Mouse (Mus musculus) midbrain, embryonic 14.5 days (tissue): Measurements from ENCODE around the gene Qrsl1. TPM values are rescaled to one million over a fixed set of nuclear protein-coding genes. Genes with fewer than 3 reads are reported as not detected.
A peak's percentile ranks its signal among the peaks of the same experiment; 100 is the strongest.

Experiments
- ATAC-seq: fragments of 200-750 bp; cut with Nextera tagmentation; 2 replicates; pipeline ENCODE4 v1.8.0; 2017; ENCODE audit warnings: moderate number of reproducible peaks, moderate library complexity; ENCODE audit not compliant: low FRiP score, low TSS enrichment
- DNase-seq: peaks from one replicate; pipeline ENCODE4 v3.0.0-alpha.2; 2015
- H3K27ac ChIP-seq: fragments of 300-500 bp; sonication (generic); replicated peaks from 2 replicates; pipeline ENCODE4 v1.5.1; 2014; ENCODE audit warnings: mild to moderate bottlenecking, low read depth, low read length, moderate library complexity
- H3K27me3 ChIP-seq: fragments of 300-500 bp; sonication (generic); 2 replicates; pipeline ENCODE4 v1.6.1; 2014; ENCODE audit warnings: low read length, control low read depth, mixed read lengths; ENCODE audit not compliant: control insufficient read depth, insufficient read depth
- H3K36me3 ChIP-seq: fragments of 300-500 bp; sonication (generic); 2 replicates; pipeline ENCODE4 v1.6.1; 2014; ENCODE audit warnings: low read length, control low read depth; ENCODE audit not compliant: control insufficient read depth, insufficient read depth
- H3K4me1 ChIP-seq: fragments of 300-500 bp; sonication (generic); 2 replicates; pipeline ENCODE4 v1.6.1; 2014; ENCODE audit warnings: mild to moderate bottlenecking, antibody characterized with exemption, low read length, control low read depth; ENCODE audit not compliant: control insufficient read depth, insufficient read depth
- H3K4me2 ChIP-seq: fragments of 300-500 bp; sonication (generic); 2 replicates; pipeline ENCODE4 v1.6.1; 2014; ENCODE audit warnings: mild to moderate bottlenecking, low read length, moderate library complexity
- H3K4me3 ChIP-seq: fragments of 300-500 bp; sonication (generic); replicated peaks from 2 replicates; pipeline ENCODE4 v1.5.1; 2014; ENCODE audit warnings: low read depth, low read length
- H3K9ac ChIP-seq: fragments of 300-500 bp; sonication (generic); replicated peaks from 2 replicates; pipeline ENCODE4 v1.6.1; 2014; ENCODE audit warnings: mild to moderate bottlenecking, low read length, moderate library complexity
- H3K9me3 ChIP-seq: fragments of 300-500 bp; sonication (generic); 2 replicates; pipeline ENCODE4 v1.6.1; 2016; ENCODE audit warnings: low read length, control low read depth, mixed read lengths; ENCODE audit not compliant: control insufficient read depth
- WGBS: fragments of 180-500 bp; shearing (Covaris S2); extraction: QIAGEN DNeasy Blood & Tissue Kit; methylation state at CpG from one replicate; pipeline ENCODE4 v1.1.7; 2014; 5-methylcytosine and 5-hydroxymethylcytosine counted together
- polyA plus RNA-seq: library from polyadenylated mRNA; unstranded; fragments of >200 nt; fragmentation: Nextera tagmentation; extraction: Ambion mirVana; gene quantifications from 2 replicates; pipeline ENCODE4 v1.2.1, GENCODE M21; 2014

The Qrsl1 gene
- polyA plus RNA-seq, 1 experiment from 2014 or later = 24.2 TPM

DNA sequence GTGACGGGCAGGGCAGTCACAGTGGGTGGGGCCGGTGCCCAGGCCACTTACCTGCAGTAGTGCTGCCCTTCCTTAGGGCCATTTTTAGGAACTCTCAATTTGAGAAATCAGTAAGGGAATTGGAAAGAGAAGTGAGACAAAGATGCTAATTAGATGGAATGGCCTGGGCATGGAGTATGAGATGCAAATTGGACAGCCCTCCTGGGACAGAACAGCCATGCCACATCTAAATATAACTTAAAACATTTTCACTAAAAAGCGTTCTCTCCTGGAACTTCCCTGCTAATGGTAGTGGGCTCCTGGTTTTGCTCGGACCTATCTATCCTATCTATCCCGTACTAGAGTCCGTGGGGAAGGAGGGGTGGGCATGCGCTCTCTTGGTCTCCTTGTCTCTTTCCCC, 3.3 kb downstream of the Qrsl1 start:
- H3K27me3 ChIP-seq = no peaks in the 10 kb centered on the region
- peaks cover 23% of the 10 kb centered on the region for H3K36me3 ChIP-seq
- H3K4me1 ChIP-seq = peaks cover 13% of the 10 kb centered on the region; the same call in 1 of the 2 replicates
- H3K4me3 ChIP-seq = no peak overlapping the region
- WGBS = 93% methylated on average over 7 of the region's 7 CpGs
- H3K9ac ChIP-seq = no peak overlapping the region
- no peak overlapping the region for H3K27ac ChIP-seq
- DNase-seq = no peak
- H3K9me3 ChIP-seq = no peaks in the 10 kb centered on the region
- H3K4me2 ChIP-seq = no peak overlapping the region
- ATAC-seq = no peak

DNA sequence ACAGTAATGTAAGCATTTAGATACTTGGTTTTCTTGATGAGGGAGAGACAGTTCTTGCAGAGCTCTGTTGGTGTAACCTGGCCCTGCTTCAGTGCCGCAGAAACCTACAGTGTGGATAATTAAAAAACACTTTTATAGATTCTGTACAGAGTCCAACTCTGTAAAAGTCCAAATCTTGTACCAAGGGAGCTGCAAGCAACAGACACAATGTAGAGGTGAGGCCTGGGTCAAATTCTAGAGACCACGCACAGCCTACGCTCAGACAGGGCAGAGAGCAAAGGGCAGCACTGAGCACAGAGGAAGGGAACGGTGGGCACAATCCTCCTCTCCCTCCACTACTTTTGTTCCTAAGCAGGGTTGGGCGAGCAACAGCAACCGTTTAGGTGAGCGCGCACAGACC, 5.5 kb downstream of the Qrsl1 start:
- Histone ChIP-seq H3K4me3 (no peak overlapping the region), H3K4me2 (no peak overlapping the region), H3K27me3 (no peaks in the 10 kb centered on the region), H3K27ac (no peak overlapping the region), H3K9ac (no peak overlapping the region), H3K36me3 (peaks cover 36% of the 10 kb centered on the region), H3K4me1 (0 out of 2 replicates have a peak, but pooled peaks cover 3% of the 10 kb centered on the region), H3K9me3 (no peaks in the 10 kb centered on the region)
- WGBS = 96% methylated on average over 8 of the region's 8 CpGs
- ATAC-seq (no peak), DNase-seq (no peak)

DNA sequence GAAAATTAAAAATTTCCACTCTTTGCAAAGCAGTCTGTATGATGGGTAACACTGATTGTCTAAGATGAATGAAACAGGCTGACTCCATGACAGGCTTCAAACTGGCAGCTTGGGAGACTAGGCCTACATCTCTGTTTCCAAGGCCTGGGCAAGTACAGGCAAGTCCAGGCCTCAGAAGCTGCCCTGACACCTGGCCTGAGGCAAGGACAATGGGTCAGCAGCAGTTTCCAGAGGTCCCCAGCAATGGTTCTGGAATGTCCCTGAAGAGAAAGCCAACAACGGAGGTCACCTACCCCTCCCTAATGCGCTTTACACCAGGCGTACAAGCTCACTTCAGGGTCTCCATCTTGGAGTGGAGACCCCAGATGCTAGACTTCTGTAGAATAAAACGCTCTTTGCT, 8.6 kb downstream of the Qrsl1 start:
- H3K4me1 ChIP-seq = no peaks in the 10 kb centered on the region

DNA sequence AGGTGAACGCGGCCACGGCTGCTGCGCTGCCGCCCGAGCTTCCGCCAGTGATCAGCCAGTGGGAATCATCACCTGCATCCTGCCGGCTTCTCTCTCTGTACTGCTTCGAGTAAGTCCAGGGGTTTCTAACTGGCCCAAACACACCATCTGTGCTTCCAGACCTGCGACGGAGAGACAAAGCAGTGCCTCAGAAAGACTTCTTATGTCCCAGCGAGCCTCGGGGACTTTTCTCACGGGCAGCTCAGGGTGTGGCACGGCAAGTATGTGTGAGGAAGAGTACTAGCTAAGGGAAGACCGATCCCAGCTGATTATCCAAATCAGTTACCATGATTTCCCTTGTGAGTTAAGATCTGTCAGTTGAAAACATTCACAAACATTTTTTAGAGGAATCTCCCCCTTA, 12.6 kb downstream of the Qrsl1 start:
- H3K36me3 ChIP-seq = peaks cover 29% of the 10 kb centered on the region
- no peak overlapping the region for H3K4me3 ChIP-seq
- H3K9ac ChIP-seq = no peak overlapping the region
- H3K27ac ChIP-seq = no peak overlapping the region; the same call in 1 of the 2 replicates
- H3K9me3 ChIP-seq = no peaks in the 10 kb centered on the region
- no peak overlapping the region for H3K4me2 ChIP-seq
- ATAC-seq (no peak), DNase-seq (no peak)
- H3K4me1 ChIP-seq = no peaks in the 10 kb centered on the region
- H3K27me3 ChIP-seq = no peaks in the 10 kb centered on the region
- WGBS = 88% methylated on average over 16 of the region's 16 CpGs

More for the DNA sequence above, 8.6 kb downstream of the Qrsl1 start:
- Histone ChIP-seq H3K27me3 (no peaks in the 10 kb centered on the region), H3K9ac (no peak overlapping the region), H3K9me3 (no peaks in the 10 kb centered on the region), H3K4me3 (no peak overlapping the region), H3K36me3 (peaks cover 36% of the 10 kb centered on the region), H3K27ac (no peak overlapping the region), H3K4me2 (no peak overlapping the region)
- ATAC-seq = no peak
- WGBS = 95% methylated on average over 4 of the region's 4 CpGs
- DNase-seq = no peak

DNA sequence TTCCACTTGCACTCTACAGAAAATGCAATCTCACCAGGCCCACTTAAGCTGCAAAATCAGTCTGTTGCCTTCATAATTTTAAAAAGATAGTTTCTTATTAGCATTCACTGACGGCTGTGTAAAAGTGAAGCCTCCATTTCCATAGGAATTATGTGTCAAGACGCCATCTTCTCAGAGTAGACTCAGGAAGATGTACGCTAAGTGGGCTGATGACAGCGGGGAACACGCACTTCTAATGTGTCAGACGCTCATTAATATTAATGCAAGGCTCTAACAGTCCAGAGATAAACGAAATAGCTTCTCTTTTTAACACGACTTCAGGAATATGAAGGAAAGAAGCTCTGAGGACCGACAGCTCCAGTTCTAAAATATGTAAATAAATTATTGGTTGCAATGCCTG, 13.9 kb downstream of the Qrsl1 start:
- DNase-seq = peak; percentile 62
- 48% methylated on average over 9 of the region's 9 CpGs for WGBS
- H3K27ac ChIP-seq = no peak overlapping the region

DNA sequence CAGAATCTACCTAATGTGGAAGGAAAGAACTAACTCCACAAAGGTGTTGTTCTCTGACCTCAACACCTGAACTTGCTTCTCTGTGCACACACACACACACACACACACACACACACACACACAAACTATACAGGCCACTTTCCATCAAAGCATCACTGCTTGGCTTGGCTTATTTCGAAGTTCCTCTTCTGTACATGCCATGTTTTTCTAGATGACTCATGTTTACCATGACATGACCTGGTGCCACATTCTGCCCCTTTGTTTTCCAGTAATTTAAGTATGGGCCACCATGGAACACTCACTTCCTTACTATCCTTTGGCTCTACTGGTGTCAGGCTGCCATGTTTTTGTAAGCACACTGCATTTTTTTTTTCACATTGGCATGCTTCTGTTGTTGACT, 30.1 kb downstream of the Qrsl1 start:
- Histone ChIP-seq H3K4me2 (no peak overlapping the region), H3K9me3 (no peaks in the 10 kb centered on the region), H3K9ac (no peak overlapping the region), H3K27me3 (no peaks in the 10 kb centered on the region), H3K4me3 (no peak overlapping the region), H3K27ac (no peak overlapping the region), H3K4me1 (no peaks in the 10 kb centered on the region), H3K36me3 (0 out of 2 replicates have a peak, but pooled peaks cover 2% of the 10 kb centered on the region)
- 93% methylated on average over 1 of the region's 1 CpGs for WGBS
- DNase-seq = no peak
- no peak for ATAC-seq

More for the DNA sequence above, 13.9 kb downstream of the Qrsl1 start:
- no peaks in the 10 kb centered on the region for H3K27me3 ChIP-seq
- H3K9ac ChIP-seq = no peak overlapping the region
- no peak overlapping the region for H3K4me2 ChIP-seq
- peak; percentile 72 for ATAC-seq
- H3K4me1 ChIP-seq = no peaks in the 10 kb centered on the region
- H3K9me3 ChIP-seq = no peaks in the 10 kb centered on the region
- H3K4me3 ChIP-seq = no peak overlapping the region
- peaks cover 17% of the 10 kb centered on the region for H3K36me3 ChIP-seq

DNA sequence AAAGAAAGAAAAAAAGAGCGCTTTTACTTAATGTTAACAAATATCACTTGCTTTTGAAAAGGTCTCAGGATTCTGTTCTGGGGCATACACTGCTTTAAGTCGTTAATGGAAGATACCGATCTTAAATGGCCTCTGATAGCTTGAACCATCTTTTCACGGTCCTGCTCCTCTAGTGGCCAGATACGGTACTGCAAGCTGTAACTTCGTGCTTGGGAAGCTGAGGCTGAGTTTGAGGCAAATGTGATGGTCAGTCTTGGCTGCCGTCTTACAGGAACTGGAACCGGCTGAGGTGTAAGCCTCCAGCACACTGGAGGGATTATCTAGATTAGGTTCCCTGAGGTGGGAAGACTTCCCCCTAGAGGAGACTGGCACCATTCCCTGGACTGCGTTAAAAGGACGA, 30.8 kb downstream of the Qrsl1 start:
- Histone ChIP-seq H3K27me3 (no peaks in the 10 kb centered on the region), H3K4me3 (no peak overlapping the region), H3K4me2 (no peak overlapping the region), H3K4me1 (no peaks in the 10 kb centered on the region), H3K9ac (no peak overlapping the region), H3K9me3 (no peaks in the 10 kb centered on the region), H3K27ac (no peak overlapping the region), H3K36me3 (no peaks in the 10 kb centered on the region)
- WGBS = 69% methylated on average over 10 of the region's 10 CpGs
- DNase-seq = peak; percentile 58
- no peak for ATAC-seq

DNA sequence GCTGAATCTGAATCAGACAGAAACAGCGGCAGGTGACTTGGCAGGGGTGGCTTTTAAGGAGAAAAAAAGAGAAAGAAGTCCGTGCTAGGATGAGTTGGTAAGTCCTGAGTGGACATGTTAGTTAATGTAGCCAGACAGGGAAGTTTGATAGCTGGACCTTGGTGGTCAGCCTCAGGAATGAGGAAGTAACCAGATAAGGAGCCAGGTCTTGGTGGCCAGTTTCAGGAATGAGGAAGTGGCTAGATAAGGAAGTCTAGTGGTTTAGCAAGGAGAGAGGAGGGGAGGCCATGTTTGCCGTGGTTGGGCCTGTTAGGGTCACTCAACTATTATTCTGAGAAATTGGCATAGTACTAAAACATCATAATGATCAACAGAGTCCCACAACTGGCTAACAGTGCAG, 45.2 kb downstream of the Qrsl1 start:
- H3K9ac ChIP-seq = no peak overlapping the region
- WGBS = 85% methylated on average over 3 of the region's 3 CpGs
- H3K27ac ChIP-seq = no peak overlapping the region
- H3K4me1 ChIP-seq = no peaks in the 10 kb centered on the region
- ATAC-seq (no peak), DNase-seq (no peak)
- H3K36me3 ChIP-seq = no peaks in the 10 kb centered on the region
- H3K9me3 ChIP-seq = no peaks in the 10 kb centered on the region
- no peak overlapping the region for H3K4me2 ChIP-seq
- H3K27me3 ChIP-seq = no peaks in the 10 kb centered on the region
- H3K4me3 ChIP-seq = no peak overlapping the region

DNA sequence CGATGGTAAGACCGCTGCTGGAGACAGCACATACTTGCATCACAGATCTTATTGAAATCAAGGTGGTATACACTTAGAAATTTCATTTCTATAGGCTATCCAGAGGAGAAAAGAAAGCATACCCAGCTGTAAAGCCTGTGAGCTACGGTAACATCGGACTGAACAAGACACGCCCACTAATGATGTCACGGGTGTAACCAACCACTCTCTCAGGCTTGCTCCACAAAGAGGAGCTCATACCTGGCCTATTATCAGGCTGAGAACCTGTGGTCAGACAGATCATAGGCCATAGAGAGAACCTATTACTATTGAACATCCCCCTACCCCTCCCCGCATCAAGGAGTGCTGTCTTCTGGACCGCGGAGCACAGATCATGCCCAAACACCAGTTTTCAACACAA, 45.6 kb downstream of the Qrsl1 start:
- no peak for DNase-seq
- ATAC-seq = no peak
- Histone ChIP-seq H3K36me3 (no peaks in the 10 kb centered on the region), H3K4me3 (no peak overlapping the region), H3K4me1 (no peaks in the 10 kb centered on the region), H3K4me2 (no peak overlapping the region), H3K27ac (no peak overlapping the region), H3K9me3 (no peaks in the 10 kb centered on the region), H3K9ac (no peak overlapping the region), H3K27me3 (no peaks in the 10 kb centered on the region)
- WGBS = 93% methylated on average over 9 of the region's 9 CpGs
